Mouse (Mus musculus) cerebellum, postnatal 14 days (tissue): ENCODE data around the gene 2610507B11Rik.

ENCODE experiments used
- DNase-seq, 2 experiments: peaks; one replicate each; pipeline ENCODE4 v3.0.0; 2021; ENCODE audit warnings: mixed read lengths in 2 of 2

The 2610507B11Rik gene

GRCm38 (mm10) chr11:78261380-78262352 is at the start of gene 2610507B11Rik:
Gene 2610507B11Rik (plus strand): TSS chr11:78261752.
- DNase-seq: peak; percentile 96

- no peak for DNase-seq
These were observed 48.3 kb upstream of the 2610507B11Rik start for GRCm38 (mm10) chr11:78213086-78213817.

- no peak for DNase-seq
These were observed 45.7 kb upstream of the 2610507B11Rik start for GRCm38 (mm10) chr11:78215709-78216317.

- DNase-seq: no peak
These were observed 38.0 kb upstream of the 2610507B11Rik start for GRCm38 (mm10) chr11:78223586-78223985.

- DNase-seq: no peak
These were observed 30.0 kb upstream of the 2610507B11Rik start for GRCm38 (mm10) chr11:78231518-78231917.

GRCm38 (mm10) chr11:78240193-78240857 is 21.2 kb upstream of the 2610507B11Rik start:
- no peak for DNase-seq

GRCm38 (mm10) chr11:78245261-78245626 is 16.3 kb upstream of the 2610507B11Rik start:
- DNase-seq: no peak

- DNase-seq: peak; percentile 86 to 87
These were observed 15.8 kb upstream of the 2610507B11Rik start, which contains the start of the genes Sdf2 and Supt6 for GRCm38 (mm10) chr11:78245627-78246317. Gene Sdf2 (plus strand): TSS chr11:78245746. Gene Supt6 (minus strand): TSS chr11:78245987.

GRCm38 (mm10) chr11:78246318-78247011 is 15.1 kb upstream of the 2610507B11Rik start:
- no peak for DNase-seq

- no peak for DNase-seq
These were observed 14.6 kb upstream of the 2610507B11Rik start for GRCm38 (mm10) chr11:78247012-78247348.

GRCm38 (mm10) chr11:78247727-78248140 is 13.8 kb upstream of the 2610507B11Rik start:
- no peak for DNase-seq

- DNase-seq: no peak
These were observed 4.9 kb upstream of the 2610507B11Rik start for GRCm38 (mm10) chr11:78256618-78257017.

- DNase-seq: no peak
These were observed 878 bp upstream of the 2610507B11Rik start for GRCm38 (mm10) chr11:78260489-78261258.

- peak; percentile 67 to 73 for DNase-seq
These were observed 998 bp downstream of the 2610507B11Rik start for GRCm38 (mm10) chr11:78262550-78262949.

- no peak for DNase-seq
These were observed 4.0 kb downstream of the 2610507B11Rik start for GRCm38 (mm10) chr11:78265571-78265970.

GRCm38 (mm10) chr11:78271986-78272385 is 10.4 kb downstream of the 2610507B11Rik start:
- DNase-seq: no peak

- DNase-seq: no peak
These were observed 14.0 kb downstream of the 2610507B11Rik start for GRCm38 (mm10) chr11:78275596-78275995.

- DNase-seq: peak in 1 of 2 experiments; percentile 20
These were observed 14.6 kb downstream of the 2610507B11Rik start for GRCm38 (mm10) chr11:78276169-78276568.

- DNase-seq: no peak
These were observed 17.3 kb downstream of the 2610507B11Rik start for GRCm38 (mm10) chr11:78278853-78279252.

- no peak for DNase-seq
These were observed 18.0 kb downstream of the 2610507B11Rik start for GRCm38 (mm10) chr11:78279586-78279985.
